Comparison of ENCODE assay signal across 8 mouse cellular contexts in genomic region chr11:75563851-75564548, GRCm38 (mm10). TPM values are rescaled to one million over a fixed set of nuclear protein-coding genes. Genes with fewer than 3 reads are reported as not detected.
DNase-seq lines count a peak whose midpoint lies in the region; ATAC-seq lines count a peak whose summit lies in the region.

No protein-coding gene starts in this region.

- H3K4me1 ChIP-seq in liver, embryonic 15.5 days (replicated peaks), result peaks cover 51% of the 10 kb centered on the region

- peak overlapping the region; percentile 33; the same call in 1 of the 2 replicates for H3K27ac ChIP-seq in liver, embryonic 15.5 days (replicated peaks)

- H3K36me3 ChIP-seq in liver, embryonic 15.5 days (replicated peaks), result no peaks in the 10 kb centered on the region

- WGBS in liver, embryonic 15.5 days (ENCODE audit: insufficient replicate concordance), result 59% methylated on average over 18 of the region's 18 CpGs

- H3K4me2 ChIP-seq in liver, embryonic 15.5 days, result no peak overlapping the region

- peak; percentile 63 for ATAC-seq in liver, embryonic 15.5 days (ENCODE audit: insufficient read depth)
- ATAC-seq in megakaryocyte progenitor cell, adult 5-6 weeks (replicated peaks; ENCODE audit: poor library complexity), result no peak

- intact Hi-C loops in gastrocnemius, postnatal 14 days (cut with DNase I; ENCODE audit: low total_unique reads), result no loop called here

- no peak overlapping the region for H3K4me3 ChIP-seq in liver, embryonic 15.5 days (replicated peaks)

- no peaks in the 10 kb centered on the region for H3K9me3 ChIP-seq in liver, embryonic 15.5 days (replicated peaks)

- no peaks in the 10 kb centered on the region for H3K27me3 ChIP-seq in liver, embryonic 15.5 days

- H3K9ac ChIP-seq in liver, embryonic 15.5 days, result no peak overlapping the region

- DNase-seq in cerebellum, adult 11-12 months, result peak; percentile 50
- no peak for DNase-seq in cerebellum, adult 8-10 months
- peak; percentile 91 for DNase-seq in 3T3-L1 (ENCODE audit: low read depth, low spot score)
- DNase-seq in gastrocnemius, postnatal 14 days, result peak; percentile 31
- DNase-seq in thymus, postnatal 25 days, result no peak
- DNase-seq in kidney, postnatal 10 days, result no peak

RNA-seq across cellular contexts. Expression of gene Pitpna, which starts 23.9 kb away (rescaled TPM):
- 100 to 1,000 TPM; 176 to 185 TPM for total RNA-seq in gastrocnemius, postnatal 14 days (2021)
- 30.7 and 33.1 TPM in 2 replicates for polyA plus RNA-seq in liver, embryonic 15.5 days (2015; fragmentation: Nextera tagmentation; extraction: Ambion mirVana)
- total RNA-seq in megakaryocyte progenitor cell, adult 5-6 weeks (2015), result 166 and 176 TPM in 2 replicates
- 70.3 and 82.4 TPM in 2 replicates for total RNA-seq in megakaryocyte progenitor cell, adult 5-6 weeks (2017)

RNA-seq across cellular contexts. Expression of gene Slc43a2, which starts 32.5 kb away (rescaled TPM):
- total RNA-seq in gastrocnemius, postnatal 14 days (2021), result 10 to 100 TPM; 25.3 to 30.8 TPM
- 4.2 and 5.8 TPM in 2 replicates for polyA plus RNA-seq in liver, embryonic 15.5 days (2015; fragmentation: Nextera tagmentation; extraction: Ambion mirVana)
- total RNA-seq in megakaryocyte progenitor cell, adult 5-6 weeks (2015), result 8.6 and 12.2 TPM in 2 replicates
- total RNA-seq in megakaryocyte progenitor cell, adult 5-6 weeks (2017), result 8.9 and 9.9 TPM in 2 replicates

RNA-seq across cellular contexts. Expression of gene Scarf1, which starts 50.7 kb away (rescaled TPM):
- 1 to 10 TPM; 7.1 to 7.2 TPM for total RNA-seq in gastrocnemius, postnatal 14 days (2021)
- polyA plus RNA-seq in liver, embryonic 15.5 days (2015; fragmentation: Nextera tagmentation; extraction: Ambion mirVana), result 2.8 and 3.6 TPM in 2 replicates
- total RNA-seq in megakaryocyte progenitor cell, adult 5-6 weeks (2015), result 1.7 and 3.0 TPM in 2 replicates
- total RNA-seq in megakaryocyte progenitor cell, adult 5-6 weeks (2017), result 2.4 and 3.7 TPM in 2 replicates

RNA-seq across cellular contexts. Expression of gene Rilp, which starts 54.1 kb away (rescaled TPM):
- 10 to 100 TPM; 40.5 to 41.3 TPM for total RNA-seq in gastrocnemius, postnatal 14 days (2021)
- 3.7 TPM in 2 replicates for polyA plus RNA-seq in liver, embryonic 15.5 days (2015; fragmentation: Nextera tagmentation; extraction: Ambion mirVana)
- total RNA-seq in megakaryocyte progenitor cell, adult 5-6 weeks (2015), result 0.64 TPM in 1 of 2 replicates, not detected in the other
- total RNA-seq in megakaryocyte progenitor cell, adult 5-6 weeks (2017), result 0.24 TPM in 1 of 2 replicates, not detected in the other

Comparison
In these comparisons a context has a peak if more than half of its experiments do, and no peak if none do; other contexts are left out.
1. DNase-seq: peak in cerebellum, adult 11-12 months (single experiment), 3T3-L1 (single experiment) and gastrocnemius, postnatal 14 days (single experiment); none in cerebellum, adult 8-10 months (single experiment), thymus, postnatal 25 days (single experiment) and kidney, postnatal 10 days (single experiment).